Mouse (Mus musculus) right cerebral cortex, postnatal 10 days (tissue): ENCODE data around the gene Parvb.

Source experiments
- DNase-seq, 2 experiments: peaks; one replicate each; pipeline ENCODE4 v3.0.0; 2021; ENCODE audit warnings: low spot score in 2 of 2

Parvb gene

GRCm38 (mm10) chr15:84323966-84324869, 92.4 kb downstream of the Parvb start, which contains the start of gene Parvg:
Gene Parvg (plus strand): TSS chr15:84324026.
- no peak for DNase-seq

- no peak for DNase-seq
These were observed 93.2 kb downstream of the Parvb start for GRCm38 (mm10) chr15:84324870-84325553.

- no peak for DNase-seq
These were observed 93.9 kb downstream of the Parvb start for GRCm38 (mm10) chr15:84325736-84326135.

- no peak for DNase-seq
These were observed 97.0 kb downstream of the Parvb start for GRCm38 (mm10) chr15:84328870-84329269.

GRCm38 (mm10) chr15:84329940-84330339, 98.1 kb downstream of the Parvb start:
- no peak for DNase-seq

- no peak for DNase-seq
These were observed 99.3 kb downstream of the Parvb start for GRCm38 (mm10) chr15:84331066-84331612.

GRCm38 (mm10) chr15:84336281-84336817, 104.5 kb downstream of the Parvb start:
- no peak for DNase-seq

- no peak for DNase-seq
These were observed 105.8 kb downstream of the Parvb start for GRCm38 (mm10) chr15:84337599-84337998.

GRCm38 (mm10) chr15:84340926-84341325, 109.1 kb downstream of the Parvb start:
- no peak for DNase-seq

- DNase-seq: no peak
These were observed 116.9 kb downstream of the Parvb start for GRCm38 (mm10) chr15:84348769-84349168.

- no peak for DNase-seq
These were observed 118.3 kb downstream of the Parvb start for GRCm38 (mm10) chr15:84349915-84350738.

GRCm38 (mm10) chr15:84351342-84351741, 119.5 kb downstream of the Parvb start:
- no peak for DNase-seq

GRCm38 (mm10) chr15:84351915-84352844, 120.3 kb downstream of the Parvb start:
- peak; percentile 90 to 92 for DNase-seq

- no peak for DNase-seq
These were observed 123.2 kb downstream of the Parvb start for GRCm38 (mm10) chr15:84355081-84355480.

GRCm38 (mm10) chr15:84364746-84365145, 132.9 kb downstream of the Parvb start:
- DNase-seq: no peak
